Mouse (Mus musculus) E14TG2a.4 (cell line): ENCODE measurements around the gene Nrxn3.

ENCODE experiments used
- CTCF ChIP-seq: conservative IDR thresholded peaks from 2 replicates; pipeline ENCODE4 v1.5.1; 2014; ENCODE audit warnings: low read length
- POU5F1 ChIP-seq: IDR thresholded peaks from 2 replicates; pipeline ENCODE4 v1.6.1; 2014; ENCODE audit warnings: low read length, borderline replicate concordance

- TF ChIP-seq CTCF: no peak
- TF ChIP-seq POU5F1: no peak
Measured at GRCm38 (mm10) chr12:89700937-89701458, 978.3 kb downstream of the Nrxn3 start.
